Mouse (Mus musculus) spleen, adult 2 months (tissue): Measurements from ENCODE around the gene Robo1.

Source experiments
- CTCF ChIP-seq: fragments of 200-500 bp; IDR thresholded peaks from 2 replicates; pipeline ENCODE4 v1.5.1; 2011; ENCODE audit warnings: mild to moderate bottlenecking, inconsistent platforms; ENCODE audit not compliant: insufficient read depth, insufficient read length, insufficient replicate concordance; ENCODE audit errors: extremely low read depth
- POLR2A ChIP-seq: fragments of 200-500 bp; IDR thresholded peaks from 2 replicates; pipeline ENCODE4 v1.6.1; 2011; ENCODE audit warnings: low read depth, low read length, inconsistent platforms

- TF ChIP-seq POLR2A (no peak), CTCF (no peak)
Measured at GRCm38 (mm10) chr16:72699238-72700006, 391.3 kb downstream of the Robo1 start.
